Mouse (Mus musculus): ENCODE data around the gene Akt2. TPM values are rescaled to one million over a fixed set of nuclear protein-coding genes. Genes with fewer than 3 reads are reported as not detected.

Gene Akt2
- total and polyA plus RNA-seq, 2 experiments from 2014 or later, result 64.0 to 83.1 TPM

- Histone ChIP-seq H3K9me3 (ENCODE audit: low read length) (no peaks in the 10 kb centered on the region), H3K27me3 (ENCODE audit: insufficient read depth, low read length) (no peaks in the 10 kb centered on the region), H3K4me2 (ENCODE audit: low read depth, low read length) (no peak overlapping the region), H3K4me3 (ENCODE audit: low read length) (no peak overlapping the region), H3K36me3 (ENCODE audit: insufficient read depth, low read length) (peaks cover 50% of the 10 kb centered on the region), H3K4me1 (ENCODE audit: insufficient read depth, low read length) (no peaks in the 10 kb centered on the region), H3K27ac (no peak overlapping the region), H3K9ac (replicated peaks; ENCODE audit: low read length) (no peak overlapping the region)
- 92% methylated on average over 4 of the region's 4 CpGs for WGBS
- TF ChIP-seq CTCF (IDR thresholded peaks at IDR 0.05; ENCODE audit: low read depth), result no peak
- ATAC-seq (no peak), DNase-seq (ENCODE audit: low spot score) (no peak)
Measured at GRCm38 (mm10) chr7:27572133-27572532, 19.2 kb upstream of the Akt2 start.

- Histone ChIP-seq H3K4me1 (ENCODE audit: insufficient read depth, low read length) (no peaks in the 10 kb centered on the region), H3K27ac (no peak overlapping the region), H3K9ac (replicated peaks; ENCODE audit: low read length) (no peak overlapping the region), H3K4me2 (ENCODE audit: low read depth, low read length) (no peak overlapping the region), H3K36me3 (ENCODE audit: insufficient read depth, low read length) (peaks cover 50% of the 10 kb centered on the region), H3K27me3 (ENCODE audit: insufficient read depth, low read length) (no peaks in the 10 kb centered on the region), H3K9me3 (ENCODE audit: low read length) (no peaks in the 10 kb centered on the region), H3K4me3 (ENCODE audit: low read length) (no peak overlapping the region)
- no peak for ATAC-seq
- no peak for DNase-seq (ENCODE audit: low spot score)
- WGBS, result 93% methylated on average over 14 of the region's 14 CpGs
- TF ChIP-seq CTCF (IDR thresholded peaks at IDR 0.05; ENCODE audit: low read depth), result no peak
Measured at GRCm38 (mm10) chr7:27574124-27574880, 17.1 kb upstream of the Akt2 start.

DNA sequence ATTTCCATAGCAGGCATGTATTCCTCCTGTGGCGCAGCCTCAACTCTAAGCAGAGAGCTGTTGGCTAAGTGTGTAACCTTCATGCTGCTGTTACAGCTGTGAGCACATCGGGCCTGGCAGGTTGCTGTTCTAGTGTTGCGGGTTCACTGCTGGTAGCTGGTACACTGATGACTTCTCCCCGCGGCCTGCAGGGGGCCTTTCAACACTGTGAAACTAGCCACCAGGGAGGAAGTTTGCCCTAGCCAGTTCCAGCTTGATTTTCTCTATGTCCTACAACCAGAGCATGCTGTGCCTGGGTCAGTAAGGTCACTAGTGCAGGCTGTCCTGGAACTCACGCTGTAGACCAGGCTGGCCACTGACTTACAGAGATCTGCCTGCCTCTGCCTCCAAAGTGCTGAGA is 14.4 kb upstream of the Akt2 start:
- DNase-seq (ENCODE audit: low spot score), result peak; percentile 39
- H3K27me3 ChIP-seq (ENCODE audit: insufficient read depth, low read length), result no peaks in the 10 kb centered on the region
- H3K4me1 ChIP-seq (ENCODE audit: insufficient read depth, low read length), result no peaks in the 10 kb centered on the region
- no peak overlapping the region for H3K4me3 ChIP-seq (ENCODE audit: low read length)
- no peak overlapping the region for H3K27ac ChIP-seq
- ATAC-seq, result peak; percentile 45; the same call in 1 of the 2 replicates
- WGBS, result 69% methylated on average over 6 of the region's 6 CpGs
- H3K9ac ChIP-seq (replicated peaks; ENCODE audit: low read length), result no peak overlapping the region
- H3K4me2 ChIP-seq (ENCODE audit: low read depth, low read length), result no peak overlapping the region
- H3K9me3 ChIP-seq (ENCODE audit: low read length), result no peaks in the 10 kb centered on the region
- peak; percentile 55 for TF ChIP-seq CTCF (IDR thresholded peaks at IDR 0.05; ENCODE audit: low read depth)
- peaks cover 46% of the 10 kb centered on the region for H3K36me3 ChIP-seq (ENCODE audit: insufficient read depth, low read length)

GRCm38 (mm10) chr7:27577589-27577988 is 13.8 kb upstream of the Akt2 start:
- H3K9ac ChIP-seq (replicated peaks; ENCODE audit: low read length), result no peak overlapping the region

GRCm38 (mm10) chr7:27578465-27578864 is 12.9 kb upstream of the Akt2 start:
- DNase-seq (ENCODE audit: low spot score), result no peak
- 73% methylated on average over 7 of the region's 7 CpGs for WGBS
- ATAC-seq, result no peak
- Histone ChIP-seq H3K4me1 (ENCODE audit: insufficient read depth, low read length) (no peaks in the 10 kb centered on the region), H3K27ac (no peak overlapping the region), H3K4me3 (ENCODE audit: low read length) (no peak overlapping the region), H3K27me3 (ENCODE audit: insufficient read depth, low read length) (no peaks in the 10 kb centered on the region), H3K4me2 (ENCODE audit: low read depth, low read length) (no peak overlapping the region), H3K9ac (replicated peaks; ENCODE audit: low read length) (no peak overlapping the region), H3K36me3 (ENCODE audit: insufficient read depth, low read length) (peaks cover 43% of the 10 kb centered on the region), H3K9me3 (ENCODE audit: low read length) (no peaks in the 10 kb centered on the region)
- TF ChIP-seq CTCF (IDR thresholded peaks at IDR 0.05; ENCODE audit: low read depth), result no peak

More at GRCm38 (mm10) chr7:27577589-27577988, 13.8 kb upstream of the Akt2 start:
- H3K4me1 ChIP-seq (ENCODE audit: insufficient read depth, low read length), result no peaks in the 10 kb centered on the region
- H3K27ac ChIP-seq, result no peak overlapping the region
- H3K4me2 ChIP-seq (ENCODE audit: low read depth, low read length), result no peak overlapping the region
- H3K9me3 ChIP-seq (ENCODE audit: low read length), result no peaks in the 10 kb centered on the region
- H3K36me3 ChIP-seq (ENCODE audit: insufficient read depth, low read length), result peaks cover 43% of the 10 kb centered on the region
- no peak for ATAC-seq
- WGBS, result 93% methylated on average over 6 of the region's 6 CpGs
- H3K4me3 ChIP-seq (ENCODE audit: low read length), result no peak overlapping the region
- no peaks in the 10 kb centered on the region for H3K27me3 ChIP-seq (ENCODE audit: insufficient read depth, low read length)
- DNase-seq (ENCODE audit: low spot score), result no peak
- no peak for TF ChIP-seq CTCF (IDR thresholded peaks at IDR 0.05; ENCODE audit: low read depth)

- no peak overlapping the region for H3K4me3 ChIP-seq (ENCODE audit: low read length)
- H3K36me3 ChIP-seq (ENCODE audit: insufficient read depth, low read length), result peaks cover 29% of the 10 kb centered on the region
- H3K27me3 ChIP-seq (ENCODE audit: insufficient read depth, low read length), result no peaks in the 10 kb centered on the region
- DNase-seq (ENCODE audit: low spot score), result no peak
- ATAC-seq, result no peak
- H3K4me2 ChIP-seq (ENCODE audit: low read depth, low read length), result no peak overlapping the region
- 90% methylated on average over 14 of the region's 14 CpGs for WGBS
- H3K4me1 ChIP-seq (ENCODE audit: insufficient read depth, low read length), result no peaks in the 10 kb centered on the region
- H3K9me3 ChIP-seq (ENCODE audit: low read length), result no peaks in the 10 kb centered on the region
- no peak for TF ChIP-seq CTCF (IDR thresholded peaks at IDR 0.05; ENCODE audit: low read depth)
- no peak overlapping the region for H3K9ac ChIP-seq (replicated peaks; ENCODE audit: low read length)
- H3K27ac ChIP-seq, result no peak overlapping the region
Measured at GRCm38 (mm10) chr7:27580380-27581174, 10.8 kb upstream of the Akt2 start.
